Mouse (Mus musculus): Measurements from ENCODE around the gene Rad23a.

DNA sequence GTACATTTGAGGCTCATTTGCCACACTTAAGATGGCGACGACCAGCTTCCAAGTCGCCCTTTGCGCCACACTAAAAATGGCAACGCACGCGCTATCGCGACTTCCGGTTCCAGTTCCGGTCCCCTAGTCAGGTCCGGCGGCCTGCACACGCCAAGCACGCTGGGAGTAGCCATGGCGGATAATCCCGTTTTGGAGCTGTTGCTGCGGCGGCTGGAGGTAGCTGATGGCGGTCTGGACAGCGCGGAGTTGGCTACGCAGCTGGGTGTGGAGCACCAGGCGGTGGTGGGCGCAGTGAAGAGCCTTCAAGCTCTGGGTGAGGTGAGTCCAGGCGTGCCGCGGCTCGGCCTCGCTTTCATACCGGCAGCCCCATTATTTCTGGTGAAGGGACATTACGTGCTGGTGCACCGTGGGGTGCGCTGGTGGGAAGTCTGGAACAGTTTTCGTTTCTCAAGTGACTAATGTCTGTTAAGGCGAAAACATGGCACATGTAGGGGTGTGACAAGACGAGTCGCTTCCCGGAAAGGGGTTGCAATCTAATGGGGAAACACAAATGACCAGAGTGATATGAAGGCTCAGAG lies 16.5 kb upstream of the Rad23a start, which contains the start of gene Farsa:
- TF ChIP-seq CTCF (IDR thresholded peaks at IDR 0.05; ENCODE audit: low read depth): no peak
- no peak for TF ChIP-seq EP300 (optimal IDR thresholded peaks at IDR 0.05)

All from stomach, postnatal 0 days (tissue).